Mouse (Mus musculus) brown adipose tissue, adult 24 weeks (tissue): ENCODE measurements around the gene Slc16a6. TPM values are rescaled to one million over a fixed set of nuclear protein-coding genes. Genes with fewer than 3 reads are reported as not detected.

Experiments
- H3K27ac ChIP-seq: fragments of 200-500 bp; replicated peaks from 2 replicates; pipeline ENCODE4 v1.5.1; 2012; ENCODE audit warnings: low read depth, mild to moderate bottlenecking, low read length
- H3K4me1 ChIP-seq: fragments of 200-500 bp; 2 replicates; pipeline ENCODE4 v1.6.1; 2012; ENCODE audit warnings: low read length, mixed read lengths; ENCODE audit not compliant: control insufficient read depth, insufficient read depth, insufficient read length
- H3K4me3 ChIP-seq: fragments of 200-500 bp; 2 replicates; pipeline ENCODE4 v1.5.1; 2012; ENCODE audit warnings: low read depth, mild to moderate bottlenecking, low read length, moderate library complexity; ENCODE audit not compliant: insufficient read depth
- polyA plus RNA-seq: library from polyadenylated mRNA; stranded (reverse); fragments of >200 nt; gene quantifications from 2 replicates; pipeline ENCODE4 v1.2.4, GENCODE M21; 2012; ENCODE audit not compliant: missing spikeins, insufficient read depth, insufficient read length

Slc16a6 gene
- polyA plus RNA-seq, 1 experiment = 1.2 TPM

DNA sequence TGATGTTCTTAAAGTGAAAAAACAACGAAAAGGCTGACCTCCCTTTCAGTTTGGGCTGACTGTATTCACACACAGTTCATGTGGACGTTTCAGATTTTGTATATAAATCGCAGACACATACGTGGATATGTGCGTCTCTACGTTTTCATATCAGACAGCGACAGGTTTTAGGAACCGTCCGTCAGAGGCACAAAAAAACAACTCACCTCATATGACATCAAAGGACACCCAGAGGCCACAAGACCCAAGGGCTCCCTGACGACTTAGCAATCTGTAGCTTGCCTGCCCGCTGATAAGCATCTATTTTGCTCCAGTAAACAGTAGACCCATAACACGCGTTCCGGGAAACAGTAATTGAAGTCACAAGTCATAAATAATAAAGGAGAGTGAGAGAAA, 52.8 kb downstream of the Slc16a6 start:
- Histone ChIP-seq H3K4me3 (no peak overlapping the region), H3K4me1 (no peaks in the 10 kb centered on the region), H3K27ac (no peak overlapping the region)

DNA sequence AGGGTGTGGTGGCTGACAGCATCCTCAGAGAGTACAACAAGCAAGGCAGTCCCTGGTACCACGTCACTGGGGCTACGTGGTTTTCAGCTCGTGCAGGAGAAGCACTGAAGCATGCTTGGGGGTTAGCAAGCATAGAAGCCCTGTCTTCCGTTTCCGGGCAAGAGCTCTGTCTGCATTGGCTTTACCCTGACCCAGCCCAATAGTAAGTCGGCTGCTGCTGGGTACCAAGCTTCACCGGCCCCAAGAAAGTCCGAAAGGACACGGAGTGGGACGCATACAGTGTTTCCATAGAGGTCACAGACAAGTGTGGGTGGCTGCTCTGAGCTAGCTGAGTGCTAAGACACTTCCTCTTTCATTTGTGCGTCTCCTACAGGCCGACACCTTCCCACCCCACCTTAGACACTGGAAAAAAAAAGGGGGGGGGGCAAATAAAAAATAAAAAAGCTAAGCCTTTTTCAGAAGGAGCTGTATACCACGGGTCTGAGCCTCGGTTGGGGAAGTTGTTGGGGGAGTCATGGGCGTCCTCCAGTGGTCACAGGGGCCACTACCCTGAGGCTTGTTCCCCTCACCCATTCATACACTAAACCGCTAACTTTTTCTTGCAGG, 53.3 kb downstream of the Slc16a6 start:
- Histone ChIP-seq H3K27ac (no peak overlapping the region), H3K4me1 (no peaks in the 10 kb centered on the region), H3K4me3 (peak overlapping the region; percentile 23; the same call in 1 of the 2 replicates)

DNA sequence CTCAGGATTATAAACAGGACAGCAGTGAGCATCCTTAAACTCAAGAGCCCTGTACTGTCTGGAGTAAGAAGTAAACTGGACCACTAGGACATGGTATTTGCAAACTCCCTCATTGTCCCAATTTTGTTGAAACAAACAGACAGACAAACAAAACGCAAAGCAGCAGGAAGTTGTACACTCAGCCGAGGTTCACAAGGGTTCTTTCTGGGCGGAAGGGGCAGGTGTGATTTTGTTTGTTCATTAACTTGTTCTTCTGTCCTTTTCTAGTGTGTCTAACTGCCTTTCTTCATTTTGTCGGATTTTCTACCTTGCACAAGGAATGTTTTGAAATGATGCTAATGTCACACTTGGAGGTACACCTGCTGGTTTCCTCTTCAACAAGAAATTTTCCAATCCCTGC, 53.9 kb downstream of the Slc16a6 start:
- H3K4me3 ChIP-seq = no peak overlapping the region
- H3K27ac ChIP-seq = no peak overlapping the region
- no peaks in the 10 kb centered on the region for H3K4me1 ChIP-seq

DNA sequence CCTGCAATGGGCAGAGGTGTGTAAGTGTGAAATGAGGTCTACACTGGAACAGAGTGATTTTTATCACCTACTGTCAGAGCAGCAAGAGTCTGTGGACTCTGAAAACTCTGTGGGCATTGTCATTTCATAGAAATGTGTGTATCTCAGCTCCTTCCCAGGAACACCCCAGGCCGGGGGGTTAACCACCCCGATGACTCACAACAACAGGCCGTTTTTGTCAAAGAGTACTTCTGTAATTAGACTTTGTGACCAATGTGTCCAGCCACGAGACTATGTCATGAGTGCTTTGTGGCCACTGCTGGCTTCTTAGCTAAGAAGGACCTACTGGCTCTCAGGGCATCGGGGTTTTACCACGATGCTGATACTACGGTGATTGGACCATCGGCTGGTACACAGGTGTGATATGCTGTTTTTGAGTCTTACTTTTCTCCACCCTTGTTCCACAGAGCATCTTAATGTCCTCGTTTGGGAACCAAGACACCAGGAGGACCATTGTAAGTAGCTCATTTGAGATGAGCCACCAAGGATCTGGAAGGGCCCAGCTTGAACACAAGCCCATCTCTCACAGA, 55.8 kb downstream of the Slc16a6 start:
- Histone ChIP-seq H3K27ac (0 out of 2 replicates have a peak overlapping the region, but pooled peaks have one; percentile 37), H3K4me3 (no peak overlapping the region), H3K4me1 (no peaks in the 10 kb centered on the region)

DNA sequence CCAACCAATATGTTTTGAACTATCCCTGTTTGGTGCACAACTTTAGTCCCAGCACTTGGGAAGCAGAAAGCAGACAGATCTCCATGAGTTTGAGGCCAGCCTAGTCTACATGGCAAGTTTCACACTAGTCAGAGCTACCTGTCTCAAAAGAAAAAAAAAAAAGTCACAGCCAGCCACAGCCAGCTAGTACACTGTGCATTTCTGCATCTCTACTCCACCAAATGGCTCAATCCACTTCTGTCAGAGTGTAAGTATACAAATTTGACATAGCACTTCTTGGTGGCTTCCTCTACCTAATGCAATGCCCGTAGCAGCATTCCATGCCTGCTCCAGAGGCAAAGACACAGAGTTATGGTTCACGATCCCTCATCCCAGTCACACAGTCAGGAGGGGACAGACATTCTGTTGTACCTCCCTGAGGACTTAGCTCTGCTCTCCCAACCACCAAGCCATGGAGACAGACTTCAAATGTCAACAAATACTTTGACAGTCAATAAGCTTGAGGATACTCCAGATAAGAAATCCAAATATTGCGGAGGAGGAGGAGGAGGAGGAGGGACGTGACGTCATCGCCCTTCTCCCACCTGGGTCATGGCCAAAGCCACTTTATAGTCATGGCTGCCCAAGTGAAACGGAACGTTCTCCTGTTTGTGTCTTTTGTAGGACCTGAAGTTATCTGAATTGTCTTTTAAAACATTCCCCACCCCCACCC, 56.5 kb downstream of the Slc16a6 start:
- Histone ChIP-seq H3K27ac (no peak overlapping the region), H3K4me3 (no peak overlapping the region), H3K4me1 (no peaks in the 10 kb centered on the region)

DNA sequence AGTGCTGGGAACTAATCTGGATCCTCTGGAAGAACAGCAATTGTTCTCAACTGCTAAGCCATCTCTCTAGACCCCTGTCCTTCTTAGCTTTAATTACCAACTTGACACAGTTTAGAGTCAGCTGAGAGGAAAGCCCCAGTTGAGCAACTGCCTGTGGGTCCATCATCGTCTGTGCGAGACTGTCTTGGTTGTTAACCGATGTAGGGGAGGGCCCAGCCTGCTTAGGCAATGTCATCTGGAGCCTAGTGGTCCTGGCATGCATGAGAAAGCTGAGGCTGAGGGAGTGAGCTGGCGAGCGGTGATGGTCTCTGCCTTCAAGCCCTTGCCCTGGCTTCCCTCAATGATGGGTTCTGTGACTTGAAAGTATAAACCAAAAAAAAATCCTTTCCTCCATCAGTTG, 58.6 kb downstream of the Slc16a6 start:
- H3K4me3 ChIP-seq = no peak overlapping the region
- no peaks in the 10 kb centered on the region for H3K4me1 ChIP-seq
- no peak overlapping the region for H3K27ac ChIP-seq

DNA sequence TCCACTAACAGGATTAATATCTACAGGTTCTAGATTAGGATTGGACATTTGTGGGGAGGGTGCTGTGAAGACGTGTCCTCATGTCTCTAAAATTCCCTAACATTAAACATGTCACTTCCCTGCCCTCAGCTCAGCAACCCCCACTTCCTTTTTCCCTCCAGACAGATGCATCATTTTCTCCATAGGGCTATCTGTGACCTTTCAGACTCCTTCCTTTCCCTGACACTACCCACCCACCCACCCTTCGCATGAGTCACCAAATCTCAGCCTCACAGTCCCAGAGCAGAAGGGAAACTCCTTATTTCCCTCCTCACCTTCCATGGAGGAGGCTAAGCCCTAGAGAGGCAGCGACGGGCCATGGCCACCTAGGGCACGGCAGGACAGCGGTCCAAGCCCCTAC, 59.8 kb downstream of the Slc16a6 start, which contains the start of gene 9930022D16Rik:
Gene 9930022D16Rik (plus strand): TSS at position 301 of the 400 bp plus-strand sequence.
- Histone ChIP-seq H3K4me1 (no peaks in the 10 kb centered on the region), H3K27ac (no peak within 1 kb of the TSS)

DNA sequence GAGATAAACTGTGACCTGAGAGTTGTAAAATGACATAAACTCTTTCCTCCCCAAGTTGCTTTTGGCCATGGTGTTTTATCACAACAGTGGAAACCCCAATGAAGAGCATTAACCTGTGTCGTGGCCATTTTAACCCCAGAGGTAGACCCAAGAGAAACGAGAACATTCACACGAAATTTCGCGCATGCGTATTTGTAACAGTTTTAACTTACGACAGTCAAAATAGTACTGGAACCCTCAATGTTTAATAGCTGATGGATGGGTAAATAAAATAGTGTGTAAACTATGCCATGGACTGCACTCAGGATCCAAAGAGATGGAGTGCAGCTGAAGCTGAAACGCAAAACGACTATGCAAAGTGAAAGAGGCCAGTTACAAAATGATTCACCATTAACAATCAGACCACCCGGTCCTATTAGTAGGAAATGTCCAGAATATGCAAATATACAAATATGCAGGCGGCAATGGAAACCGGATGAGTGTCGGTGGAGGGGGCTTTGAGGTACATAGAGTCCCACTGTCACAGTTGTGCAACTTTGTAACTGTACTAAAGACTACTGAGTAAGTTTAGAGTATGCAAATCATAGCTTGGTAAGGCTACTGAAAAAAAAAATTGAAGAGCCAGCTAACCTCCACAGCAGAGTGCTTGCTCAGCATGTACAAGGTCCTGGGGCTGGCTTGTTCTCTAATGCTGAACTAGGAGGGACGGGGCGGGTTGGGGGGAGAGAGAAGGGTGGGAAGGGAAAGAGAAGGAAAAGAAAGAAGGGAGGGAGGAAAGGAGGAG, 63.0 kb downstream of the Slc16a6 start:
- no peak overlapping the region for H3K4me3 ChIP-seq
- no peaks in the 10 kb centered on the region for H3K4me1 ChIP-seq
- no peak overlapping the region for H3K27ac ChIP-seq

More for the DNA sequence above, 59.8 kb downstream of the Slc16a6 start, which contains the start of gene 9930022D16Rik:
- H3K4me3 ChIP-seq = no peak within 1 kb of the TSS

DNA sequence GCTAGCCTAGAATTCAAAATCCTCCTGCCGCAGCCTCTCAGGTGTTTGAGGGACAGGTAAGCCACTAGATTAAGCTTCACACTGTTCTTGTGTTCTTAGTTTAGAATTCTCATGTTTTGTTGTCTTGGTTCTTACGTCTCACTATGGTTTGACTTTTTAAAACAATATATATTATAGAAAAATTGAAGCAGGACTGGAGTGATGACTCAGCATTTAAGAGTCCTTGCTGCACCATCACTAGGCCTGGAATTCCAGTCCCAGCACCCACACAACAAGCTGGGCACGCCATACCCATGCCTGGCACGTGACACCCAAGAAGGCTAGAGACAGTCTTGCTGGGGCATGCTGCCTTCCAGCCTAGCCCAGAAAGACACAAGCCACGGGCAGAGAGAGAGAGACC, 67.0 kb downstream of the Slc16a6 start:
- Histone ChIP-seq H3K27ac (no peak overlapping the region), H3K4me1 (no peaks in the 10 kb centered on the region), H3K4me3 (no peak overlapping the region)

Other genes starting within 250 kb of the Slc16a6 start
- not detected in 2 replicates for gene Rgs9, start 175.5 kb downstream of the Slc16a6 start, polyA plus RNA-seq
- 41.6 and 43.8 TPM in 2 replicates for gene Gna13, start 110.8 kb downstream of the Slc16a6 start, polyA plus RNA-seq
- not detected in 2 replicates for gene 9930022D16Rik, start 59.7 kb downstream of the Slc16a6 start, polyA plus RNA-seq
- gene Amz2, start 47.7 kb downstream of the Slc16a6 start, polyA plus RNA-seq = 37.3 and 51.5 TPM in 2 replicates
- 1.2 and 3.7 TPM in 2 replicates for gene Arsg, start 224 bp downstream of the Slc16a6 start, polyA plus RNA-seq
- 16.2 and 25.2 TPM in 2 replicates for gene Wipi1, start 138.4 kb upstream of the Slc16a6 start, polyA plus RNA-seq
- gene Prkar1a, start 175.8 kb upstream of the Slc16a6 start, polyA plus RNA-seq = 98.4 and 102 TPM in 2 replicates
- gene Fam20a, start 248.7 kb upstream of the Slc16a6 start, polyA plus RNA-seq = 2.3 and 2.6 TPM in 2 replicates